Comparison of ENCODE assay signal across 8 mouse cellular contexts in the genomic region with DNA sequence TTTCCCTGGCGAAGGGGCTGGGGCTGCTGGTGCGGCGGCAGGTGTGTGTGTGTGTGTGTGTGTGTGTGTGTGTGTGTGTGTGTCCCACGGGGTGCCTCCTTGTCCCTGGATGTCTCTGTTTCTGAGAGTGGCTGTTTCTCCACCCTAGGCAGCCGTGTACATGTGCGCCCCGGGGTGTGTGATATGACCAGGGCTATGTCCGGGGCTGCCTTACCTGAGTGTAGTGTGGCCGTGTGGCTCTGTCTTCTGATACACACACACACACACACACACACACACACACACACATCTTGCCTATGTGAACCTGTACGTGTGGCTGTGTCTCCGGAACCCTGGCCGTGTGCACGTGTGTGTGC. TPM values are rescaled to one million over a fixed set of nuclear protein-coding genes. Genes with fewer than 3 reads are reported as not detected.
A peak's percentile ranks its signal among the peaks of the same experiment; 100 is the strongest.
DNase-seq lines count a peak whose midpoint lies in the region; ATAC-seq and TF ChIP-seq lines count a peak whose summit lies in the region.

No protein-coding gene starts in this region.

- TF ChIP-seq POLR2A in bone marrow, adult 2 months (IDR thresholded peaks at IDR 0.05; ENCODE audit: borderline replicate concordance, control insufficient read depth, low read depth, low read length): no peak
- peak; percentile 39 for TF ChIP-seq POLR2A in myocyte (IDR thresholded peaks at IDR 0.05; ENCODE audit: insufficient read length, low read depth)

- DNase-seq in kidney, postnatal 10 days: no peak
- no peak for DNase-seq in Muller cell, postnatal 12 days (ENCODE audit: inconsistent ontology term)

- H3ac ChIP-seq in myocyte (ENCODE audit: control insufficient read depth, insufficient read length): peak overlapping the region; percentile 91

- peaks cover 39% of the 10 kb centered on the region for H3K4me1 ChIP-seq in kidney, embryonic 14.5 days (ENCODE audit: control insufficient read depth, insufficient read depth, low read length)
- H3K4me1 ChIP-seq in bone marrow, adult 2 months (ENCODE audit: control insufficient read depth, insufficient read depth, low read length): peaks cover 7% of the 10 kb centered on the region
- peaks cover 47% of the 10 kb centered on the region for H3K4me1 ChIP-seq in forebrain, embryonic 15.5 days
- peaks cover 52% of the 10 kb centered on the region for H3K4me1 ChIP-seq in limb, embryonic 15.5 days

- no peaks in the 10 kb centered on the region for H3K27me3 ChIP-seq in kidney, embryonic 14.5 days (ENCODE audit: control insufficient read depth, insufficient read depth, low read length)
- H3K27me3 ChIP-seq in forebrain, embryonic 15.5 days: no peaks in the 10 kb centered on the region
- H3K27me3 ChIP-seq in limb, embryonic 15.5 days: no peaks in the 10 kb centered on the region
- H3K27me3 ChIP-seq in myocyte (ENCODE audit: control insufficient read depth, insufficient read depth, insufficient read length): no peaks in the 10 kb centered on the region

- 1% methylated on average over 12 of the region's 13 CpGs for WGBS in kidney, embryonic 14.5 days
- 0% methylated on average over 13 of the region's 13 CpGs for WGBS in bone marrow, adult 2 months
- 2% methylated on average over 11 of the region's 13 CpGs for WGBS in forebrain, embryonic 15.5 days
- 2% methylated on average over 12 of the region's 13 CpGs for WGBS in limb, embryonic 15.5 days

- ATAC-seq in kidney, embryonic 14.5 days (ENCODE audit: low FRiP score, low TSS enrichment): peak; percentile 18
- ATAC-seq in forebrain, embryonic 15.5 days (replicated peaks): no peak; the same call in none of the 2 replicates
- ATAC-seq in limb, embryonic 15.5 days (ENCODE audit: insufficient number of reproducible peaks, low FRiP score, low TSS enrichment, low read depth): no peak
- ATAC-seq in inflammation-experienced regulatory T-cells, adult 6 months: no peak

- peak overlapping the region; percentile 94 for H3K4me3 ChIP-seq in kidney, embryonic 14.5 days (ENCODE audit: low read length)
- peak overlapping the region; percentile 87 for H3K4me3 ChIP-seq in bone marrow, adult 2 months (replicated peaks; ENCODE audit: control insufficient read depth, low read depth, low read length)
- H3K4me3 ChIP-seq in forebrain, embryonic 15.5 days: peak overlapping the region; percentile 98
- H3K4me3 ChIP-seq in limb, embryonic 15.5 days: peak overlapping the region; percentile 95
- H3K4me3 ChIP-seq in myocyte: peak overlapping the region; percentile 100

- no peaks in the 10 kb centered on the region for H3K36me3 ChIP-seq in kidney, embryonic 14.5 days (ENCODE audit: control insufficient read depth, insufficient read depth, low read length)
- H3K36me3 ChIP-seq in forebrain, embryonic 15.5 days: no peaks in the 10 kb centered on the region
- H3K36me3 ChIP-seq in limb, embryonic 15.5 days: no peaks in the 10 kb centered on the region
- H3K36me3 ChIP-seq in myocyte (ENCODE audit: control insufficient read depth, insufficient read depth): no peaks in the 10 kb centered on the region

- H3K27ac ChIP-seq in kidney, embryonic 14.5 days (ENCODE audit: low read depth, low read length): peak overlapping the region; percentile 91
- H3K27ac ChIP-seq in bone marrow, adult 2 months (ENCODE audit: control insufficient read depth, insufficient read depth, low read depth, low read length, poor library complexity): peak overlapping the region; percentile 99
- peak overlapping the region; percentile 97 for H3K27ac ChIP-seq in forebrain, embryonic 15.5 days (replicated peaks)
- H3K27ac ChIP-seq in limb, embryonic 15.5 days: peak overlapping the region; percentile 85

- H3K79me2 ChIP-seq in myocyte (ENCODE audit: control insufficient read depth, insufficient read depth): peaks cover 54% of the 10 kb centered on the region

- peak overlapping the region; percentile 91 for H3K4me2 ChIP-seq in kidney, embryonic 14.5 days (replicated peaks; ENCODE audit: low read depth, low read length)
- peak overlapping the region; percentile 85 for H3K4me2 ChIP-seq in forebrain, embryonic 15.5 days (replicated peaks)
- peak overlapping the region; percentile 94 for H3K4me2 ChIP-seq in limb, embryonic 15.5 days
- peak overlapping the region; percentile 90 for H3K4me2 ChIP-seq in myocyte (ENCODE audit: low read depth)

- H3K9ac ChIP-seq in kidney, embryonic 14.5 days (ENCODE audit: low read depth, low read length): peak overlapping the region; percentile 95
- H3K9ac ChIP-seq in forebrain, embryonic 15.5 days (replicated peaks): peak overlapping the region; percentile 100
- H3K9ac ChIP-seq in limb, embryonic 15.5 days: peak overlapping the region; percentile 95

- TF ChIP-seq CTCF in bone marrow, adult 2 months (IDR thresholded peaks at IDR 0.05; ENCODE audit: control insufficient read depth, insufficient read depth, low read length): no peak

- H3K9me3 ChIP-seq in kidney, embryonic 14.5 days (ENCODE audit: control insufficient read depth, low read length): no peaks in the 10 kb centered on the region
- no peaks in the 10 kb centered on the region for H3K9me3 ChIP-seq in forebrain, embryonic 15.5 days
- H3K9me3 ChIP-seq in limb, embryonic 15.5 days: no peaks in the 10 kb centered on the region

TF ChIP-seq in myocyte, 11 proteins besides CTCF, POLR2A, EP300 and RAD21:
- TF ChIP-seq USF1 (IDR thresholded peaks at IDR 0.05; ENCODE audit: low read depth) (no peak), MYOD1 (IDR thresholded peaks at IDR 0.05; ENCODE audit: control insufficient read depth in 1 of 3, insufficient read length in 2 of 3, low read depth in 2 of 3) (peak in 1 of 3 experiments; percentile 18), POLR2AphosphoS2 (IDR thresholded peaks at IDR 0.05; ENCODE audit: insufficient read length, low read depth) (peak; percentile 17)

RNA-seq across cellular contexts. Expression of a gene that starts 0.6 kb away (rescaled TPM):
- 51.7 and 95.1 TPM in 2 replicates for polyA plus RNA-seq in kidney, embryonic 14.5 days (2014; fragmentation: Nextera tagmentation; extraction: Ambion mirVana)
- polyA plus RNA-seq in bone marrow, adult 2 months (2011; ENCODE audit: insufficient read depth, insufficient read length, low replicate concordance, missing spikeins): 18.5 and 36.3 TPM in 2 replicates
- polyA plus RNA-seq in forebrain, embryonic 15.5 days (2015; fragmentation: Nextera tagmentation; extraction: Ambion mirVana): 94.2 and 98.8 TPM in 2 replicates
- 44.5 and 46.8 TPM in 2 replicates for polyA plus RNA-seq in limb, embryonic 15.5 days (2015; fragmentation: Nextera tagmentation; extraction: Ambion mirVana)
- 98.2 TPM for polyA plus RNA-seq in myocyte (2012; fragmentation: generic; extraction: Trizol)
- polyA plus RNA-seq in inflammation-experienced regulatory T-cells, adult 6 months (2017; shearing (Covaris generic)): 10 to 100 TPM; 33.6 to 47.0 (median 35.3) TPM
